Mouse (Mus musculus) spleen, adult 12 weeks (tissue): ENCODE measurements at regions not wholly inside any gene's neighbourhood (a gene's known extent, or its start where the extent isn't known, plus 50 kb on each side); places are given as distances from the start of the nearest gene placed in this dataset.

Experiments used
- DNase-seq: peaks from one replicate; pipeline ENCODE4 v3.0.0; 2022; ENCODE audit warnings: low spot score

- DNase-seq, result no peak
These were observed 349.8 kb downstream of the Ptpru start for GRCm38 (mm10) chr4:131488246-131488645.

- no peak for DNase-seq
These were observed 349.0 kb downstream of the Ptpru start for GRCm38 (mm10) chr4:131489056-131489455.

GRCm38 (mm10) chr4:131491960-131492359, 346.1 kb downstream of the Ptpru start:
- no peak for DNase-seq

GRCm38 (mm10) chr4:131493726-131494125, 344.4 kb downstream of the Ptpru start:
- no peak for DNase-seq

- no peak for DNase-seq
These were observed 341.2 kb downstream of the Ptpru start for GRCm38 (mm10) chr4:131496900-131497299.

GRCm38 (mm10) chr4:131500928-131501650, 337.0 kb downstream of the Ptpru start:
- DNase-seq, result no peak

GRCm38 (mm10) chr4:131508154-131508553, 329.9 kb downstream of the Ptpru start:
- no peak for DNase-seq

- DNase-seq, result no peak
These were observed 326.5 kb downstream of the Ptpru start for GRCm38 (mm10) chr4:131511586-131511985.

GRCm38 (mm10) chr4:131512768-131513167, 325.3 kb downstream of the Ptpru start:
- no peak for DNase-seq

GRCm38 (mm10) chr4:131520636-131521306, 317.3 kb downstream of the Ptpru start:
- DNase-seq, result no peak

- DNase-seq, result no peak
These were observed 316.8 kb downstream of the Ptpru start for GRCm38 (mm10) chr4:131521307-131521651.

GRCm38 (mm10) chr4:131525236-131525635, 312.9 kb downstream of the Ptpru start:
- no peak for DNase-seq

GRCm38 (mm10) chr4:131530491-131530890, 307.6 kb downstream of the Ptpru start:
- no peak for DNase-seq

GRCm38 (mm10) chr4:131531003-131531402, 307.1 kb downstream of the Ptpru start:
- DNase-seq, result no peak

GRCm38 (mm10) chr4:131534831-131535230, 303.3 kb downstream of the Ptpru start:
- no peak for DNase-seq

GRCm38 (mm10) chr4:131538237-131538636, 299.9 kb downstream of the Ptpru start:
- no peak for DNase-seq

- DNase-seq, result no peak
These were observed 291.5 kb downstream of the Ptpru start for GRCm38 (mm10) chr4:131546422-131547200.

- no peak for DNase-seq
These were observed 288.5 kb downstream of the Ptpru start for GRCm38 (mm10) chr4:131549581-131549980.

- DNase-seq, result no peak
These were observed 279.6 kb downstream of the Ptpru start for GRCm38 (mm10) chr4:131558513-131558912.

- DNase-seq, result no peak
These were observed 274.2 kb downstream of the Ptpru start for GRCm38 (mm10) chr4:131563851-131564250.

GRCm38 (mm10) chr4:131565203-131565602, 272.9 kb downstream of the Ptpru start:
- no peak for DNase-seq

GRCm38 (mm10) chr4:131567241-131567640, 270.8 kb downstream of the Ptpru start:
- DNase-seq, result no peak

- no peak for DNase-seq
These were observed 268.9 kb downstream of the Ptpru start for GRCm38 (mm10) chr4:131569156-131569555.
